9 mouse cellular contexts compared by ENCODE assay signal in the genomic region with DNA sequence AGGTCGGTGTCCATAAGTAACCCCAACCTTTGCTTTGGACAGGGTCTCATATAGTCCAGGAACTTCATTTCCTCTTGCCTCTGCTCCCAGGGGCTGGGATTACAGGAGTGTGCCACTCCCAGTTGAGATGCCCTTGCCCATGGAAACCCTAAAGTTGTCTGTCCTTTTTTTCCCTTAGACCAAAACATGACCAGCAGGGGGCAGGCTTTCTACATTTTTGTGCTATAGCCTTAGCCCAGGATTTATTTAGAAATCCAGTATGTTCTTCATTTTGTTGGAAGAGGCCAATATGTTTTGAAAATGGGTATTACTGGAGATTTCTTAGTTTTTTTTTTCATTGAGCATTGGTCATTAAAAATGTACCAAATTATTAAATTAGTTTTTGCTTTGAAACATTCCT. TPM values are rescaled to one million over a fixed set of nuclear protein-coding genes. Genes with fewer than 3 reads are reported as not detected.
DNase-seq lines count a peak whose midpoint lies in the region; ATAC-seq lines count a peak whose summit lies in the region.
"Had no signal": no experiment of that assay in that cellular context is flagged by ENCODE, and none has a peak within 500 bp of the region (broad histone marks: within the 10 kb centered on the region; RNA-seq: fewer than 3 reads in every experiment).

No protein-coding gene starts in this region.

- ATAC-seq in forebrain, embryonic 14.5 days, result no peak
- ATAC-seq in forebrain, embryonic 12.5 days (ENCODE audit: low FRiP score), result no peak
- no peak for ATAC-seq in neural tube, embryonic 11.5 days (ENCODE audit: insufficient read depth, low FRiP score, low TSS enrichment)

- no peaks in the 10 kb centered on the region for H3K9me3 ChIP-seq in forebrain, embryonic 14.5 days (replicated peaks; ENCODE audit: control insufficient read depth, low read length)
- no peaks in the 10 kb centered on the region for H3K9me3 ChIP-seq in forebrain, embryonic 12.5 days
- no peaks in the 10 kb centered on the region for H3K9me3 ChIP-seq in neural tube, embryonic 11.5 days (ENCODE audit: control insufficient read depth, low read length)
- H3K9me3 ChIP-seq: liver, embryonic 15.5 days had no signal

- no peak overlapping the region for H3K27ac ChIP-seq in forebrain, embryonic 14.5 days (ENCODE audit: low read depth, low read length)
- no peak overlapping the region for H3K27ac ChIP-seq in forebrain, embryonic 12.5 days
- no peak overlapping the region for H3K27ac ChIP-seq in neural tube, embryonic 11.5 days (ENCODE audit: low read depth, low read length)
- H3K27ac ChIP-seq: liver, embryonic 15.5 days had no signal

- no peak overlapping the region for H3K4me3 ChIP-seq in forebrain, embryonic 14.5 days (ENCODE audit: low read depth, low read length)
- no peak overlapping the region for H3K4me3 ChIP-seq in forebrain, embryonic 12.5 days (replicated peaks)
- no peak overlapping the region for H3K4me3 ChIP-seq in neural tube, embryonic 11.5 days (ENCODE audit: low read depth, low read length)
- H3K4me3 ChIP-seq: liver, embryonic 15.5 days had no signal

- DNase-seq in forebrain, embryonic 14.5 days (ENCODE audit: low spot score), result peak; percentile 83
- DNase-seq in 3134 (ENCODE audit: extremely low read depth, insufficient read length, low spot score), result peak; percentile 20
- peak; percentile 32 for DNase-seq in adrenal gland, adult 2 months
- DNase-seq in forelimb bud, embryonic 11.5 days (ENCODE audit: low read depth, low spot score), result peak; percentile 64
- DNase-seq in layer of hippocampus, postnatal 14 days (ENCODE audit: low spot score in 2 of 2), result peak; percentile 46 to 66
- DNase-seq in neural tube, embryonic 11.5 days (ENCODE audit: low spot score), result peak; percentile 74
- no peak for DNase-seq in spleen, postnatal 4 days (ENCODE audit: low spot score in 2 of 2)

- H3K4me1 ChIP-seq in forebrain, embryonic 14.5 days (ENCODE audit: control insufficient read depth, insufficient read depth, low read length), result no peaks in the 10 kb centered on the region
- H3K4me1 ChIP-seq in forebrain, embryonic 12.5 days, result no peaks in the 10 kb centered on the region
- no peaks in the 10 kb centered on the region for H3K4me1 ChIP-seq in neural tube, embryonic 11.5 days (ENCODE audit: control insufficient read depth, insufficient read depth, low read length)
- H3K4me1 ChIP-seq: liver, embryonic 15.5 days had no signal

- 53% methylated on average over 1 of the region's 1 CpGs for WGBS in forebrain, embryonic 14.5 days
- 62% methylated on average over 1 of the region's 1 CpGs for WGBS in forebrain, embryonic 12.5 days
- WGBS in neural tube, embryonic 11.5 days, result 81% methylated on average over 1 of the region's 1 CpGs

- no peaks in the 10 kb centered on the region for H3K27me3 ChIP-seq in forebrain, embryonic 14.5 days (replicated peaks; ENCODE audit: control insufficient read depth, insufficient read depth, low read length)
- H3K27me3 ChIP-seq in forebrain, embryonic 12.5 days, result no peaks in the 10 kb centered on the region
- no peaks in the 10 kb centered on the region for H3K27me3 ChIP-seq in neural tube, embryonic 11.5 days (ENCODE audit: control insufficient read depth, insufficient read depth, low read length)
- H3K27me3 ChIP-seq: liver, embryonic 15.5 days had no signal

- H3K4me2 ChIP-seq in forebrain, embryonic 14.5 days (ENCODE audit: low read length), result no peak overlapping the region
- no peak overlapping the region for H3K4me2 ChIP-seq in forebrain, embryonic 12.5 days
- no peak overlapping the region for H3K4me2 ChIP-seq in neural tube, embryonic 11.5 days (ENCODE audit: low read depth)
- H3K4me2 ChIP-seq: liver, embryonic 15.5 days had no signal

- H3K36me3 ChIP-seq in forebrain, embryonic 14.5 days (ENCODE audit: control insufficient read depth, insufficient read depth, low read length), result no peaks in the 10 kb centered on the region
- H3K36me3 ChIP-seq in forebrain, embryonic 12.5 days (replicated peaks), result no peaks in the 10 kb centered on the region
- no peaks in the 10 kb centered on the region for H3K36me3 ChIP-seq in neural tube, embryonic 11.5 days (ENCODE audit: control insufficient read depth, insufficient read depth, low read length)
- H3K36me3 ChIP-seq: liver, embryonic 15.5 days had no signal

- H3K9ac ChIP-seq in forebrain, embryonic 14.5 days (ENCODE audit: low read length), result no peak overlapping the region
- no peak overlapping the region for H3K9ac ChIP-seq in forebrain, embryonic 12.5 days
- no peak overlapping the region for H3K9ac ChIP-seq in neural tube, embryonic 11.5 days (ENCODE audit: low read length)
- H3K9ac ChIP-seq: liver, embryonic 15.5 days had no signal

RNA-seq across cellular contexts. Expression of a gene that starts 58.6 kb away (rescaled TPM):
- not detected in 2 replicates for polyA plus RNA-seq in forebrain, embryonic 14.5 days (2014; fragmentation: Nextera tagmentation; extraction: Ambion mirVana)
- polyA plus RNA-seq in forebrain, embryonic 12.5 days (2016; fragmentation: Nextera tagmentation; extraction: Ambion mirVana), result not detected in 2 replicates
- total RNA-seq in adrenal gland, adult 2 months (2021), result 1 to 10 TPM; 1.3 to 2.7 TPM
- polyA plus RNA-seq in adrenal gland, adult 2 months (2012; rRNA removed), result 1.4 and 2.1 TPM in 2 replicates
- total RNA-seq in layer of hippocampus, postnatal 14 days (2021), result not detected
- polyA plus RNA-seq in neural tube, embryonic 11.5 days (2014; fragmentation: Nextera tagmentation; extraction: Ambion mirVana), result not detected in 2 replicates

Comparison
In these comparisons a context has a peak if more than half of its experiments do, and no peak if none do; other contexts are left out.
1. DNase-seq: peak in forebrain, embryonic 14.5 days (single experiment), 3134 (single experiment), adrenal gland, adult 2 months (single experiment), forelimb bud, embryonic 11.5 days (single experiment), layer of hippocampus, postnatal 14 days (2 of 2) and neural tube, embryonic 11.5 days (single experiment); none in spleen, postnatal 4 days (0 of 2).